Mouse (Mus musculus): ENCODE results near the gene Thbs1. TPM values are rescaled to one million over a fixed set of nuclear protein-coding genes. Genes with fewer than 3 reads are reported as not detected.

The Thbs1 gene
- polyA plus RNA-seq, 1 experiment from 2014 or later, result 69.1 TPM

GRCm38 (mm10) chr2:118085647-118086046 is 26.0 kb upstream of the Thbs1 start:
- Histone ChIP-seq H3K4me1 (no peaks in the 10 kb centered on the region), H3K9ac (no peak overlapping the region), H3K9me3 (replicated peaks) (no peaks in the 10 kb centered on the region), H3K27ac (replicated peaks) (no peak overlapping the region), H3K4me3 (replicated peaks) (no peak overlapping the region), H3K4me2 (replicated peaks) (no peak overlapping the region), H3K36me3 (no peaks in the 10 kb centered on the region), H3K27me3 (no peaks in the 10 kb centered on the region)
- 84% methylated on average over 2 of the region's 2 CpGs for WGBS
- ATAC-seq (ENCODE audit: insufficient number of reproducible peaks, low FRiP score, low TSS enrichment, low read depth), result no peak

GRCm38 (mm10) chr2:118087044-118087726 is 24.5 kb upstream of the Thbs1 start:
- Histone ChIP-seq H3K27ac (replicated peaks) (no peak overlapping the region), H3K9ac (no peak overlapping the region), H3K4me1 (no peaks in the 10 kb centered on the region), H3K4me3 (replicated peaks) (no peak overlapping the region), H3K27me3 (no peaks in the 10 kb centered on the region), H3K9me3 (replicated peaks) (no peaks in the 10 kb centered on the region), H3K36me3 (no peaks in the 10 kb centered on the region), H3K4me2 (replicated peaks) (no peak overlapping the region)
- 79% methylated on average over 10 of the region's 10 CpGs for WGBS
- ATAC-seq (ENCODE audit: insufficient number of reproducible peaks, low FRiP score, low TSS enrichment, low read depth), result no peak

DNA sequence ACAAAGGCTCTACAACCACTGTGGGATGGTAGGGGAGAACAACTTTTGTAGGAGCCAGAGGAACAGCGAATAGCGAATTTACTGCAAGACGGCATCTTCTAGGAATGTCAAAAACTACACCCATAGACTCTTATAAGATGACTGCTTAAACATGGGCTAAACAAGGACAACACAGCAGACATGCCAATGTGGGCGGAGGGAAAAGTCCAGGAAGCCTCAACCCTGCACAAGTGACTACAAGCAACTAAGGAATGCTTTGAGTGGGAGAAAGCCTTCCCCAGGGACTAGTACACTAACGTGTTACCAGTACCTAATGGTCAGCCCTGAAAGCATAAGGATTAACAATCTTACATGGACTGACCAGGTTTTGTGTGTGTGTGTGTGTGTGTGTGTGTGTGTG is 20.4 kb upstream of the Thbs1 start:
- 76% methylated on average over 5 of the region's 5 CpGs for WGBS

GRCm38 (mm10) chr2:118099104-118099503 is 12.6 kb upstream of the Thbs1 start:
- no peak overlapping the region for H3K27ac ChIP-seq (replicated peaks)
- no peak overlapping the region for H3K9ac ChIP-seq
- no peaks in the 10 kb centered on the region for H3K9me3 ChIP-seq (replicated peaks)
- no peaks in the 10 kb centered on the region for H3K27me3 ChIP-seq
- no peak for ATAC-seq (ENCODE audit: insufficient number of reproducible peaks, low FRiP score, low TSS enrichment, low read depth)
- no peak overlapping the region for H3K4me2 ChIP-seq (replicated peaks)
- 0 out of 2 replicates have a peak, but pooled peaks cover 4% of the 10 kb centered on the region for H3K4me1 ChIP-seq
- WGBS, result 51% methylated on average over 4 of the region's 4 CpGs
- no peak overlapping the region for H3K4me3 ChIP-seq (replicated peaks)
- no peaks in the 10 kb centered on the region for H3K36me3 ChIP-seq

More for the DNA sequence above, 20.4 kb upstream of the Thbs1 start:
- H3K36me3 ChIP-seq, result no peaks in the 10 kb centered on the region
- no peak for ATAC-seq (ENCODE audit: insufficient number of reproducible peaks, low FRiP score, low TSS enrichment, low read depth)
- H3K4me3 ChIP-seq (replicated peaks), result no peak overlapping the region
- H3K9ac ChIP-seq, result no peak overlapping the region
- no peak overlapping the region for H3K4me2 ChIP-seq (replicated peaks)
- no peaks in the 10 kb centered on the region for H3K27me3 ChIP-seq
- H3K27ac ChIP-seq (replicated peaks), result no peak overlapping the region
- no peaks in the 10 kb centered on the region for H3K4me1 ChIP-seq
- H3K9me3 ChIP-seq (replicated peaks), result no peaks in the 10 kb centered on the region

GRCm38 (mm10) chr2:118102169-118102568 is 9.5 kb upstream of the Thbs1 start:
- H3K9ac ChIP-seq, result no peak overlapping the region
- WGBS, result 43% methylated on average over 4 of the region's 4 CpGs
- ATAC-seq (ENCODE audit: insufficient number of reproducible peaks, low FRiP score, low TSS enrichment, low read depth), result no peak
- no peak overlapping the region for H3K27ac ChIP-seq (replicated peaks)
- no peak overlapping the region for H3K4me3 ChIP-seq (replicated peaks)
- no peak overlapping the region for H3K4me2 ChIP-seq (replicated peaks)
- no peaks in the 10 kb centered on the region for H3K27me3 ChIP-seq
- H3K4me1 ChIP-seq, result 0 out of 2 replicates have a peak, but pooled peaks cover 4% of the 10 kb centered on the region
- no peaks in the 10 kb centered on the region for H3K9me3 ChIP-seq (replicated peaks)
- H3K36me3 ChIP-seq, result no peaks in the 10 kb centered on the region

DNA sequence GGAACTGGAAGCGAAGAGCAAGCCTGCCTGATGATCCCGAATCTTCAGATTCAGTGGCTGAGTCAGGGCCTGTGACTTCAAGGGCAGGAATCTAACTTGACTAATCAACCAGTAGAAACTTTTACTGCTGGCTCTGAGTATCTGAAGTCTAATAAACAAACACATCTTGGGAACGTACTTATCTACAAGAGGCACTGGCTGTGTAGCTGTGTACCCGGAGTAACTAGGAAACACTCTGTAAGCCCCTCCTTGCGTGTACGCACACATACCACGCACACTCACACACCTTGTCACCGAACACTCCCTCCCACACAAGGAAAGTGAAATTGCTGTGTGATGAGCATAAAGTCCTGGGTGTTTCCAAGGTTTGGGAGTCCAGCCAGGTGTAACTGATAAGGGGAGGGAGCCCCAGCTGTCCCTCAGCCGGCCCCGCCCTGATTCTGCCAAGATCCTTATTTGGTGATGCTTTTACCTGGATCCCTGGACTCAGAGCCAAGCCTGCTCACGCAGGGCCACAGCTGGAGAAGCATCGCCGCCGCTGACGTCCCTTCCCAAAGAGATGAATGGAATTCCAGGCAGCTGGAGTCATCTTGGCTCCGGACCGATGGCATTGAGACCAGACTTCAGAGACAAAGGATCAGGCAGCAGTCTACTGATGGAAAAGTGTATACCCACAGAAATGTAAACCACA is 1.3 kb upstream of the Thbs1 start:
- peak overlapping the region; percentile 66 for H3K4me3 ChIP-seq (replicated peaks)

GRCm38 (mm10) chr2:118111116-118111487 is 574 bp upstream of the Thbs1 start:
- H3K9me3 ChIP-seq (replicated peaks), result no peaks in the 10 kb centered on the region
- H3K4me1 ChIP-seq, result peaks cover 41% of the 10 kb centered on the region
- H3K9ac ChIP-seq, result peak overlapping the region; percentile 44
- ATAC-seq (ENCODE audit: insufficient number of reproducible peaks, low FRiP score, low TSS enrichment, low read depth), result peak; percentile 76
- peak overlapping the region; percentile 66 for H3K4me3 ChIP-seq (replicated peaks)
- 0 out of 2 replicates have a peak, but pooled peaks cover 3% of the 10 kb centered on the region for H3K27me3 ChIP-seq
- peaks cover 12% of the 10 kb centered on the region for H3K36me3 ChIP-seq
- WGBS, result under 1% methylated on average over 16 of the region's 16 CpGs
- peak overlapping the region; percentile 89 for H3K27ac ChIP-seq (replicated peaks)
- H3K4me2 ChIP-seq (replicated peaks), result peak overlapping the region; percentile 93

More for the DNA sequence above, 1.3 kb upstream of the Thbs1 start:
- 29% methylated on average over 17 of the region's 17 CpGs for WGBS
- Histone ChIP-seq H3K27me3 (0 out of 2 replicates have a peak, but pooled peaks cover 3% of the 10 kb centered on the region), H3K27ac (replicated peaks) (peak overlapping the region; percentile 63), H3K36me3 (peaks cover 5% of the 10 kb centered on the region; the same call in 1 of the 2 replicates), H3K9ac (no peak overlapping the region), H3K4me1 (peaks cover 34% of the 10 kb centered on the region), H3K4me2 (replicated peaks) (peak overlapping the region; percentile 93), H3K9me3 (replicated peaks) (no peaks in the 10 kb centered on the region)
- no peak for ATAC-seq (ENCODE audit: insufficient number of reproducible peaks, low FRiP score, low TSS enrichment, low read depth)

GRCm38 (mm10) chr2:118112438-118112837 is 762 bp downstream of the Thbs1 start:
- H3K27me3 ChIP-seq, result 0 out of 2 replicates have a peak, but pooled peaks cover 3% of the 10 kb centered on the region
- 10% methylated on average over 5 of the region's 5 CpGs for WGBS
- ATAC-seq (ENCODE audit: insufficient number of reproducible peaks, low FRiP score, low TSS enrichment, low read depth), result no peak
- peak overlapping the region; percentile 66 for H3K4me3 ChIP-seq (replicated peaks)
- peak overlapping the region; percentile 31; the same call in 1 of the 2 replicates for H3K9ac ChIP-seq
- peak overlapping the region; percentile 89; the same call in 1 of the 2 replicates for H3K27ac ChIP-seq (replicated peaks)
- H3K36me3 ChIP-seq, result peaks cover 24% of the 10 kb centered on the region
- no peaks in the 10 kb centered on the region for H3K9me3 ChIP-seq (replicated peaks)
- peaks cover 48% of the 10 kb centered on the region for H3K4me1 ChIP-seq
- H3K4me2 ChIP-seq (replicated peaks), result peak overlapping the region; percentile 93

DNA sequence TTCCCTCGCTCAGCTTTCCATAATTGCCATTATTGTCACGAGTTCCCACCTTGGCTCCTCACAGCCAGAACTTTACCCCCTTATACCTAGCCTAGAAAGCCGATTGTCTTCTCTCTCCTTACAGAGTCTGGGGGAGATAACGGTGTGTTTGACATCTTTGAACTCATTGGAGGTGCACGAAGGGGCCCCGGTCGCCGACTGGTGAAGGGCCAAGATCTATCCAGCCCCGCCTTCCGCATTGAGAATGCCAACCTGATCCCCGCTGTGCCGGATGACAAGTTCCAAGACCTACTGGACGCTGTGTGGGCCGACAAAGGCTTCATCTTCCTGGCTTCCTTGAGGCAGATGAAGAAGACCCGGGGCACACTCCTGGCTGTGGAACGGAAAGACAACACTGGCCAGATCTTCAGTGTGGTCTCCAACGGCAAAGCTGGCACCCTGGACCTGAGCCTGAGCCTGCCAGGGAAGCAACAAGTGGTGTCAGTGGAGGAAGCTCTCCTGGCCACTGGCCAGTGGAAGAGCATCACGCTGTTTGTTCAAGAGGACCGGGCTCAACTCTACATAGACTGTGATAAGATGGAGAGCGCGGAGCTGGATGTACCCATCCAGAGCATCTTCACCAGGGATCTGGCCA is 1.3 kb downstream of the Thbs1 start:
- H3K4me2 ChIP-seq (replicated peaks), result peak overlapping the region; percentile 93
- peaks cover 29% of the 10 kb centered on the region for H3K36me3 ChIP-seq
- peaks cover 48% of the 10 kb centered on the region for H3K4me1 ChIP-seq
- H3K9ac ChIP-seq, result peak overlapping the region; percentile 31
- H3K27ac ChIP-seq (replicated peaks), result peak overlapping the region; percentile 89; the same call in 1 of the 2 replicates
- 0 out of 2 replicates have a peak, but pooled peaks cover 3% of the 10 kb centered on the region for H3K27me3 ChIP-seq
- H3K4me3 ChIP-seq (replicated peaks), result peak overlapping the region; percentile 66
- WGBS, result 47% methylated on average over 21 of the region's 21 CpGs
- no peak for ATAC-seq (ENCODE audit: insufficient number of reproducible peaks, low FRiP score, low TSS enrichment, low read depth)
- H3K9me3 ChIP-seq (replicated peaks), result no peaks in the 10 kb centered on the region

DNA sequence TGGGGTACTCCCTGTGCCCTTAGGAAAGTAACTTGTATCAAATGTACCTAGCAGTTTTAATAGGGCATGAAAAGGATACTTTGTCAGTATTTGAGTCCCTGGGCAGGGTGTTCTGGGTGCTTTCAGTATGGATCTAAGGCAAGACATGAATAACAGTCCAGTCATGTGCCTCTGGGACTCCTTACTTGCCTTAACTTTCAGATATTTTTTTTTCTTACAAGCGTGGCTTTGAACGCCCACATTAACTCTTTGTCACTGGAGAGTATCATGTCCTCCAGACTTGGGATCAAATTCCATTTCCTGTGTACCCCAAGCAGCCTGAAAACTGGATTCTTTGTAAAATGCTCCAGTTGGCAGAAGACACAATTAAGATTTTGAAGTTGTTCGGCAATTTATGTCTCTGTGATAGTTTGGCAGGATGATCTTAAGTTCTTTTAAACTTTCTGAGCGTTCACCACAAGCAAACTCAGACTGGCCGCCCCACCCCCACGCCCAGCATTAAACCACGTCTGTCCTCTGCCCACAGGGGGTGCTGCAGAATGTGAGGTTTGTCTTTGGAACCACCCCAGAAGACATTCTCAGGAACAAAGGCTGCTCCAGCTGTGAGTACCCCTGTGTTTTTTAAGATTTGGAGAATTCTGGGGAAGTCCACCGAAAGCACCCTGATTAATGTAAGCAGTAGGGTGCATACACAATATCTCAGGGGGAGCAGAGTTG is 2.3 kb downstream of the Thbs1 start:
- no peak for ATAC-seq (ENCODE audit: insufficient number of reproducible peaks, low FRiP score, low TSS enrichment, low read depth)
- no peak overlapping the region for H3K27ac ChIP-seq (replicated peaks)
- H3K4me2 ChIP-seq (replicated peaks), result peak overlapping the region; percentile 93
- 0 out of 2 replicates have a peak, but pooled peaks cover 3% of the 10 kb centered on the region for H3K27me3 ChIP-seq
- H3K9ac ChIP-seq, result 0 out of 2 replicates have a peak overlapping the region, but pooled peaks have one; percentile 26
- peak overlapping the region; percentile 66 for H3K4me3 ChIP-seq (replicated peaks)
- WGBS, result 16% methylated on average over 8 of the region's 8 CpGs
- H3K4me1 ChIP-seq, result peaks cover 48% of the 10 kb centered on the region
- peaks cover 40% of the 10 kb centered on the region for H3K36me3 ChIP-seq
- H3K9me3 ChIP-seq (replicated peaks), result no peaks in the 10 kb centered on the region

Data from embryonic facial prominence, embryonic 15.5 days (tissue).